Mouse (Mus musculus) cerebral cortex, adult 2 months (tissue): ENCODE measurements around the gene Cops8.

ENCODE experiments used
- WGBS: fragments of 180-500 bp; shearing (Covaris S2); methylation state at CpG from one replicate; pipeline ENCODE4 v1.1.7; 2018; 5-methylcytosine and 5-hydroxymethylcytosine counted together

Gene Cops8

GRCm38 (mm10) chr1:90602759-90603560 is at the start of gene Cops8:
Gene Cops8, plus strand, starts transcription at chr1:90602981.
- 4% methylated on average over 48 of the region's 48 CpGs for WGBS

- 88% methylated on average over 1 of the region's 1 CpGs for WGBS
Observed at GRCm38 (mm10) chr1:90557140-90557539, 45.6 kb upstream of the Cops8 start.

GRCm38 (mm10) chr1:90560942-90561726 is 41.6 kb upstream of the Cops8 start:
- 42% methylated on average over 5 of the region's 5 CpGs for WGBS

- WGBS, result 89% methylated on average over 3 of the region's 3 CpGs
Observed at GRCm38 (mm10) chr1:90563945-90564344, 38.8 kb upstream of the Cops8 start.

GRCm38 (mm10) chr1:90566664-90567440 is 35.9 kb upstream of the Cops8 start:
- 70% methylated on average over 15 of the region's 15 CpGs for WGBS

GRCm38 (mm10) chr1:90573831-90574230 is 28.9 kb upstream of the Cops8 start:
- 87% methylated on average over 6 of the region's 6 CpGs for WGBS

- WGBS, result 73% methylated on average over 3 of the region's 3 CpGs
Observed at GRCm38 (mm10) chr1:90574845-90575244, 27.9 kb upstream of the Cops8 start.

GRCm38 (mm10) chr1:90577417-90577816 is 25.4 kb upstream of the Cops8 start:
- 85% methylated on average over 5 of the region's 5 CpGs for WGBS

- 89% methylated on average over 7 of the region's 7 CpGs for WGBS
Observed at GRCm38 (mm10) chr1:90582635-90583034, 20.1 kb upstream of the Cops8 start.

- 62% methylated on average over 9 of the region's 9 CpGs for WGBS
Observed at GRCm38 (mm10) chr1:90588021-90588734, 14.6 kb upstream of the Cops8 start.

- WGBS, result 57% methylated on average over 2 of the region's 2 CpGs
Observed at GRCm38 (mm10) chr1:90590797-90591196, 12.0 kb upstream of the Cops8 start.

GRCm38 (mm10) chr1:90592784-90593183 is 10.0 kb upstream of the Cops8 start:
- 21% methylated on average over 6 of the region's 6 CpGs for WGBS

- WGBS, result 31% methylated on average over 3 of the region's 3 CpGs
Observed at GRCm38 (mm10) chr1:90599226-90599625, 3.6 kb upstream of the Cops8 start.

GRCm38 (mm10) chr1:90601096-90601495 is 1.7 kb upstream of the Cops8 start:
- 62% methylated on average over 3 of the region's 3 CpGs for WGBS

GRCm38 (mm10) chr1:90603561-90603887 is 743 bp downstream of the Cops8 start:
- WGBS, result 1% methylated on average over 26 of the region's 26 CpGs

- WGBS, result 82% methylated on average over 5 of the region's 5 CpGs
Observed at GRCm38 (mm10) chr1:90609363-90609762, 6.6 kb downstream of the Cops8 start.

GRCm38 (mm10) chr1:90617258-90617657 is 14.5 kb downstream of the Cops8 start:
- WGBS, result 79% methylated on average over 7 of the region's 7 CpGs

- 74% methylated on average over 6 of the region's 6 CpGs for WGBS
Observed at GRCm38 (mm10) chr1:90633415-90634030, 30.7 kb downstream of the Cops8 start.

GRCm38 (mm10) chr1:90634205-90634745 is 31.5 kb downstream of the Cops8 start:
- 77% methylated on average over 3 of the region's 3 CpGs for WGBS

GRCm38 (mm10) chr1:90638335-90638734 is 35.6 kb downstream of the Cops8 start:
- 81% methylated on average over 7 of the region's 7 CpGs for WGBS
